Mouse (Mus musculus) natural killer cell, adult 2 months (primary cell): ENCODE measurements around the gene Sesn3.
"Not testable (repeated sequence)": the region's sequence is repeated elsewhere in the genome, so short reads cannot be mapped to it uniquely, and the experiment has no call there.

ENCODE experiments used
- DNase-seq, 2 experiments: peaks; one replicate each; pipeline ENCODE4 v3.0.0; 2022; ENCODE audit warnings: low spot score in 2 of 2

The Sesn3 gene

DNA sequence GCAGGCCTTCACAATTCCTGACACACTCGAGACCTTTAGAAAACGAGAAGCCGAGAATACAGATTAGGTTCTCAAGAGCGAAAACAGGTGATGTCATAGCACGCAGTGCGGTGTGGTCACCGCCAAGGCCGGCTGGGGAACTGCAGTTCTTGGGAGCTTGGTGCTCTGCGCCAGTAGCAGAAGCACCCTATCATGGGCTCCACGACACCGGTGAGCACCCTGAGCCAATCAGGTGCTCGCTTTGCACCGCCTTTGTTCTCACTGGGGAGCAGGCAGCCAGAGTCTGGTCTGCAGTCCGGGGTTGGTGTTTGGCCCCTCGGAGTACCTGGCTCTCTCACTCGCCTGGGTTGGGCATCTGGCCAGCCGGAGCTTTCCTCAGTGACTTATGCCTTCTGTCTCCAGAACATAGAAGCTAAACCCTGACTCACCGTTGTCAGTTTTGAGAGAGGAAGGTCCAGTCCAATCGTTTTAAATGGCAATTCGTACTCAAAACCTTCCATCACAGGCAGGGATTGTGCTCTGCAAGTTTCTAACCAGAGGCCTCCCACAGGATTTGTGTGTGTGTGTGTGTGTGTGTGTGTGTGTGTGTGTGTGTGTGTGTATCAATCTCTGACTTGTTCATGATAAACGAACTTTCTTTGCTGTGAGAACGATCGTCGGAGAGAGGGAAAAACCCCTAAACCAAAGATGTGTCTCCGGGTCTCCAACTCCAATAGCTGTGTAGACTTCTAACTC lies at the start of gene Sesn3:
Gene Sesn3, plus strand, starts transcription at position 82 of the 735 bp plus-strand sequence.
- DNase-seq, result peak; percentile 90 to 93

- DNase-seq, result not testable (repeated sequence)
These were observed 47.8 kb upstream of the Sesn3 start for GRCm38 (mm10) chr9:14227086-14227485.

DNA sequence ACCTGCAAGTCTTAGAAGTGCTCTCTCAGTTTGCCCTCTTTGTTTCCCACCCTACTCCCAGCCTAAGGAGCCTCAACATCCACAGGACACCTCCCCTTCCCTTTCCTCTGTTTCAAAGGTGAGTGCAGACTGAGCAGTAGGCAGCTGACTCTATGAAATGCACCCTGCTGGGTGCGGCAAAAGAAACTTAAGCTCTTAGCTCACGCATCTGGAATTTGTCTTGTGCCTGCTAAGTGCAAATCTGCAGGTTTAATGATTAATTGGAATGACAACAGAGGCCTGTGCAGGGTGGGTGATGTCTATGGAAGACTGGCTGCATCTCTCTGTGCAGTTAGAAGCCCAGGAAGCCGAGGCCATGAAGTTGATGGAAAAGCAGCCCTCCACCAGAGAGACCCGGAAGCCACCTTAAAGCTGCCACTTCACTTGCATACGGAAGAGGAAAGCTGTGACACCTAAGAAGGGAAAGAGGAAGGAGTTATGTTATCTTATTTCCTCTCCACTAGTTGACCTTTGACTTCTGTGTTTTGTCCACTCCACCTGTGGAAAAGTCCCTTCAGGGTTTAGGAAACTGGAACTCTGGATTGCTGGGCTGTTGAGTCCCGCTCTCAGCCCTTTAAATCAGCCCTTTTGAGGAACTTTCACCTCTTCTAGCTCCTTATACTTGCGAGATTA lies 41.0 kb upstream of the Sesn3 start:
- DNase-seq, result no peak

- no peak for DNase-seq
These were observed 39.6 kb upstream of the Sesn3 start for GRCm38 (mm10) chr9:14235286-14235685.

- DNase-seq, result not testable (repeated sequence)
These were observed 33.9 kb upstream of the Sesn3 start for GRCm38 (mm10) chr9:14241003-14241402.

DNA sequence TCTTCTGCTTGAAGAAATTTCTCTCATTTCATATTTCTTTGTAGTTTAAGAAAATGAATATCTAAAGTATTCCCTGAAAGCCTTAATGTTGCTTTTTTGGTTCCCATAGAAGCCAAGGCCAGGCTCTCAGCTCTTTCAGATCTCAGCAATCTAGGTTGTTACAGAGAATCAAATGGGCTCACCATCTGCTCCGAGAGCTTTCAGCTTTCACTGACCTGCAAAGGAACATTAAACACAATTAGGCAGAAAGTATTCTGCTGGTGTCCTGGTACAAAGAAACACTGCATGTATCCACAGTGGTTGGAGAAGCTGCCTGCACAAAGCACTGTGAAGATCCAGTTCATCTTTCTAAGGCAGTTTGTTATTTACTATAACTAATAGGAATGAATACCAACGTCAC lies 32.6 kb upstream of the Sesn3 start:
- DNase-seq, result no peak

- peak; percentile 45 to 65 for DNase-seq
These were observed 30.3 kb upstream of the Sesn3 start for GRCm38 (mm10) chr9:14244528-14244927.

GRCm38 (mm10) chr9:14245013-14245586 lies 29.8 kb upstream of the Sesn3 start:
- DNase-seq, result no peak

DNA sequence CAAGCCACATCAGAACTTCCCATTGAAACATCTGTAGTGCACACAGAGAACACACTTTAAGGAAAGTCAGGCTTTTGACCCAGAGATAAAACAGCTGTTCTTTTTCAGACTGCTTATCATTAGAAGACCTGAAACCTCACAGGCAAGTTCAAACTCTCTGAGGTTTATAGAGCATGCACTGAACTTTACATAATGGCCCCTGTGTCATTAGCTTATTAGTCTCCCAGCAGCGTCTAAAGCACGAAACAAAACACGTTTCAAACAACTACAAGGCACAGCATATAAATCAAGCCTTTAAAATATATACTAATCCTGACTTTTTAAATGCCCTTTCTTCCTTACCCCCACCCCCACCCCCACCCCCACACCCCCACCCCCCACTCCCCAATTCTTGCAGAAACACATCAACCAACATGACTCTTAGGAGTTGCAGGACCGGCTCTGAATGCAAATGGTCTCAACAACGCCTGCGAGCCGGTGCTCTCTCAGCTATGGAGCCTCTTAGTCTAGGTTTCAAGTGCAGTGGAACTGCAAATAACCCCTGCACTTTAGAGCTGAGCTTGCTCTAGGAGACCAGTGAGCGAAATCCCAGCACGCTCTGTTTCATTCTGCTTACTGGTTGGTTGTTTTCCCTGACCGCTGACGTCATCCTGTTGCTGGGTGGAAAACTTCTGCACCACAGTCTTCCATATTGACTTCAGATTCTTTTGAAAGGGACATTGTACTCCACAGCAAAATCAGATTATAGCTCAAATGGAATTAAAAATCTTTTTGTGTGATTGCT lies 28.7 kb upstream of the Sesn3 start:
- no peak for DNase-seq

DNA sequence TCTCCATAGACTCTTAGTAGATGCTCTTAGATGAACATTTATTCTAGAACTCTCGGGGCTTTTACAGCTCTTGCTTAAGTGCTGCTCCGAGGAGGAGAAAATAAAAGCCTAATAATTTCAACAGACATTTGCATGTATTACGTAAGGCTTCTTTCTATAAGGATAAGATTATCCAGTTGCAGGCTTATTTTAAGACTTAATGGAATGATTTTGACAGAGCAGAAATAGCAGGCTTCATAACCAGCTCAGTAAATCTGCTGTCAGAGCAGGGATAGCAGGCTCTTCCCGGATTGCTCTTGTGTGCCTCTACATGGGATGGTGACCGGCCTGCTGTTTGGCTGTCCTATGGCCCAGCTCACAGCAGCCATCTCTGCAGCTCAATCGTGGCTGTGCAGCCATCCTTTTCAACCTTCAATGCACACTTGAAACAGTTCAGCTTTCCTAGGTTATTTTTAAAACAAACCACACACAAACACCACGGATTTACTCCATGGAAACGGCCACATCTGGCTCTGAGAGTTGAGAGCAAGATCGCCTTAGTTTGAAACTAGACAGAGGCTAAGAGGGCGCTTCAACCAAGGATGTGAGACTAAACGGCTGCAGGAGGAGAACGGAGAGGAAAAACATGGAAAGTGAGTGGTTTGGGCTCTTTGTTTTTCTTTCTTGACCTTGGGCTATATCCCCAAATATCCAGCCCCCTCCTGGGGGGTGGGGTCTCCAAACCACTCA lies 27.2 kb upstream of the Sesn3 start:
- no peak for DNase-seq

- no peak for DNase-seq
These were observed 26.7 kb upstream of the Sesn3 start for GRCm38 (mm10) chr9:14248209-14248596.

GRCm38 (mm10) chr9:14261150-14261549 lies 13.7 kb upstream of the Sesn3 start:
- no peak for DNase-seq

GRCm38 (mm10) chr9:14262568-14262972 lies 12.3 kb upstream of the Sesn3 start:
- peak in 1 of 2 experiments; percentile 44 for DNase-seq

GRCm38 (mm10) chr9:14266470-14266869 lies 8.4 kb upstream of the Sesn3 start:
- no peak for DNase-seq

- no peak for DNase-seq
These were observed 6.3 kb upstream of the Sesn3 start for GRCm38 (mm10) chr9:14268578-14268977.

GRCm38 (mm10) chr9:14272921-14273320 lies 1.9 kb upstream of the Sesn3 start:
- DNase-seq, result no peak

DNA sequence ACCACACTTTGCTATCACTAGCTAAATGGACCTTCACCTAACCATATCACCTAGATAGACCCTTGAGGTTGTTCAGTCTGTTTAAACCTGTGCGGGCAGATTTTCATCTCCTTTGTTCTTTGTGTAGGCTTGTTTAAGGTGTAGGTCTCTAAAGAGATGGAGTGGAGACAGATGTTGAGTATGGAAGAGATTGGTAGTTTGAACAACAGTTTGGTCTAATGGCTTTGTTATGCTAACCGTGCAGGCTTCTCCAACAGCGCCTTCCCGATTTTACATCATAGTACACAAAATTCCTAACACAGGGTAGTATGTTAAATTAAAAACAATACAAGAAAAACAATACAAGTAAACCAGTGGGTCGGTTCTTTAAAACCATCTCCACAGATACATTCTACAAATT lies 281 bp upstream of the Sesn3 start:
- no peak for DNase-seq

DNA sequence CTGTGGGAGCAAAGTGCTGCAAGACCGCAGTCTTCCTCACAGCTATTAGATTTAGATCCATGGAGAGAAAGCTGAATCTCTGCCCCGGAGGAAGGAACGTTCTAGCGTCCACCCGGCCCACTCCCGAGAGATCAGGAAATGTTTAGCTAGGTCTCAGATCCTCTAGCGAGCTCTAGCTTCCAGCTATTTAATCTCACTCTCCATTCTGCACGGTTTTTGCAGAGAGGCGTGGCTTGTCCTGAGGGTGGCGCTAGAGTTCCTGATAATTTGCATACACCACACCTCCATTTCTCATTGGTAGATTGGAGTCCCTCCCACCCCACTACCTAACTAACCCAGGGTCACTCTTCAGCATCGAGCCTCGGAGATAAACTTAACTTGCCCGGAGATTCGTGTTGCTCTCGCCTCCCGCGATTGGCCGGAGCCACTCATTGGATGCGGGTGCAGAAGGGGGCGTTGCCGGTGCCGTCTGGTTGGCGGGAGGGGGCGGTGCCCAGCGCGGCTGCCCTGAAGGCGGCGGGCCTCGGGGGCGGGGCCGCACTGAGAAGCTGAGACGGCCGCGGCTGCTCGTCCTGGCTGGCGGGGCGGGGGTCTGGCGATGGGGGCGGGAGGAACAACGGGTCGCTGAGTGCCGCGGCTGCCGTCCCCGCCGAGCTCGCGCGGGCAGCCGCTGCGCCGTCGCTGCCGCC lies 1.1 kb downstream of the Sesn3 start:
- DNase-seq, result peak; percentile 97 to 99

- peak; percentile 67 to 78 for DNase-seq
These were observed 1.8 kb downstream of the Sesn3 start for GRCm38 (mm10) chr9:14276481-14277287.

- DNase-seq, result no peak
These were observed 2.6 kb downstream of the Sesn3 start for GRCm38 (mm10) chr9:14277365-14277991.
